Mouse (Mus musculus) adrenal gland, adult 2 months (tissue): ENCODE data around the gene Lhx5. TPM values are rescaled to one million over a fixed set of nuclear protein-coding genes. Genes with fewer than 3 reads are reported as not detected.

Experiments used
- DNase-seq: peaks from one replicate; pipeline ENCODE4 v3.0.0; 2021
- polyA plus RNA-seq: library from polyadenylated mRNA; depleted of rRNA; stranded (reverse); fragments of >200 nt; gene quantifications from 2 replicates; pipeline ENCODE4 v1.2.3, GENCODE M21; 2012; rRNA removed
- total RNA-seq, 2 experiments: library from RNA; stranded (reverse); gene quantifications; 2 replicates each; pipeline ENCODE4 v1.2.3; 2021

Lhx5 gene
- total and polyA plus RNA-seq, 3 experiments: not detected

DNA sequence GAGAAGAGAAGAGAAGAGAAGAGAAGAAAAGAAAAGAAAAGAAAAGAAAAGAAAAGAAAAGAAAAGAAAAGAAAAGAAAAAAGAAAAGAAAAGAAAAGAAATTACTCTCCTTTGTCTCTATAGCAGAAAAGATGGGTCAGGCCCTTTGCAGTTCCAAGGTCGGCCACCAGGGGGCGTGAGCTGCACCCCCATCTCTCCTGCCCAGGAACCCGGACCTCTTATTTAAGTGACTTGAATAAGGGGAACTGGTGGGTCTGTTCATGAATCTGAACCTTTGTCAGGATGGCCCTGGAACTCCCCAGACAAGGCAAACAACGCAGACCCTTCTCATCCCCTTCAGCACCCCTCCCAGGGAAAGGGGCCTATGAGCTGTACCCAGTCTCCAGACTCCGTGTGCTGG is 33.6 kb downstream of the Lhx5 start:
- DNase-seq: no peak

- DNase-seq: peak; percentile 88
Measured at GRCm38 (mm10) chr5:120465860-120466259, 34.4 kb downstream of the Lhx5 start.

GRCm38 (mm10) chr5:120467026-120467425 is 35.5 kb downstream of the Lhx5 start:
- peak; percentile 75 for DNase-seq

DNA sequence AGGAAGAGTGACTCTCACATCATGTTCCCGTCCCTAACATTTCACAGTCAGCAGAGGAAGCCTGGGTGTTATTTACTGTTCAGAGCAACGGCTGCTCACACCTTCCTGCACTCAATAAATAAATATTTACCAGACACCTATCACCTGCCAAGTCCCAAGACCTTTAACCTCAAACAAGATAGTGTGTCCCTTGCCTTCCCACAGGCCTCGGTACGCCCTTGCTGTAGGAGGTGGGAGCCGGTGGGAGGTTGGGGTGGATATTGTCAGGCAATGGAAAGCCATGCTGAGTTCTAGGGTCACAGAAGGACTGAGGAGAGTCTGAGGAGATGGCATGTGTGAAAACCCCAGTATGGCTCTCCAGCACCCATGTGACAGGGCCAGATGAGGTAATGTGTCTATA is 36.8 kb downstream of the Lhx5 start:
- DNase-seq: no peak

DNA sequence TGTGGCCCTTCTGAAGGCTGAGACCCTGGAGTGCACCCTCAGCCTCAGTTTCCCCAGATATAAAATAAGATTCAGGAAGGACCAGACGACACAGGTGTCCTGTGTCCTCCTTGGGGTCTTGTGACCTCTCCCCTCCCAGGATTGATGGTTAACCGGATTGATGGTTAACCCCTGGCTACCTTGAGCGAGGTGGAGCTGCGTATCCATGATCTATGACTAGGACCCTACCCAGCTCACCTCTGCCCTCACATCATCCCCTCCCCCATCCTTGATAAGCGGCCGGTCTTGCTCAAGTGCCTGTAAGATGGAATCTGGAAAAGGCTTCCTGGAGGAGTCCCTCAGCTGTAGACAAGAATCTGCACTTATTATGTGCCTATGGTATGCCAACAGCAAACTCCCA is 37.3 kb downstream of the Lhx5 start:
- no peak for DNase-seq

DNA sequence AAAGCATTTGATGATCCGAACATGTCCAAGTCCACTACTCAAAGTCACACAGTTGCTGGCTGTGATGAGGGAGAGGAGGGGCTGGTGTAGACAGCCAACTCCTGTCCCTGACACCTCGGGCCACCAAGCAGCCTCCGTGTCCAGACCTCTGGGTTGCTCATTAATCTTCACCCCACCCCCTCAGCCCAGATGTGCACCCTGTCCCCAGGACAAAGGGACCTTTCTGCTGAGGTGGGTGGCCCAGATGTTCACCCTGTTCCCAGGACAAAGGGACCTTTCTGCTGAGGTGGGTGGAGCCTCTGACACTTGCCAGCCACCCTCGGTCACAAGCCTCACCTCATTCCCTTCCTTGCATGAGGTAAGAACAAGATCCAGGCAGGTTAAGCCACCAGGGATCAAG is 40.0 kb downstream of the Lhx5 start:
- no peak for DNase-seq

GRCm38 (mm10) chr5:120472770-120473169 is 41.3 kb downstream of the Lhx5 start, which contains the start of gene Sdsl:
TSS of gene Sdsl (minus strand) at chr5:120472810.
- DNase-seq: peak; percentile 45

- DNase-seq: no peak
Measured at GRCm38 (mm10) chr5:120473361-120473760, 41.9 kb downstream of the Lhx5 start.

- no peak for DNase-seq
Measured at GRCm38 (mm10) chr5:120475861-120476260, 44.4 kb downstream of the Lhx5 start.

GRCm38 (mm10) chr5:120476296-120476695 is 44.8 kb downstream of the Lhx5 start, which contains the start of gene Sds:
TSS of gene Sds (plus strand) at chr5:120476526.
- no peak for DNase-seq

DNA sequence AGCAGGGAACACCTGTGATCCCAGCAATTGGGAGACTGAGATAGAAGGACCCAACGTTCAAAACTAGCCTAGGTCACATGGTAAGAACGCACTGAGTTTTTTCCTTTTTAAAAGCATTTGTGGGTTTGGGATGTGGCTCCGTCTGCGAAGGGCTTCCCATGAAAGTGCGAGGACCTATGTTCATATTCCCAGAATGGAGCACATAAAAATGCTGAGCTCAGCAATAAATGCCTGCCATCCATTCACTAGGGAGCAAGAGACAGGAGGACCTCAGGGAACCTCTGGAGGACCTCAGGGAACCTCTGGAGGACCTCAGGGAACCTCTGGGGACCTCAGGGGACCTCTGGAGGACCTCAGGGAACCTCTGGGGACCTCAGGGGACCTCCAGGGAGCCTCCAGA is 46.5 kb downstream of the Lhx5 start:
- DNase-seq: no peak

GRCm38 (mm10) chr5:120479538-120479937 is 48.0 kb downstream of the Lhx5 start:
- no peak for DNase-seq

- DNase-seq: no peak
Measured at GRCm38 (mm10) chr5:120481205-120481604, 49.7 kb downstream of the Lhx5 start.

DNA sequence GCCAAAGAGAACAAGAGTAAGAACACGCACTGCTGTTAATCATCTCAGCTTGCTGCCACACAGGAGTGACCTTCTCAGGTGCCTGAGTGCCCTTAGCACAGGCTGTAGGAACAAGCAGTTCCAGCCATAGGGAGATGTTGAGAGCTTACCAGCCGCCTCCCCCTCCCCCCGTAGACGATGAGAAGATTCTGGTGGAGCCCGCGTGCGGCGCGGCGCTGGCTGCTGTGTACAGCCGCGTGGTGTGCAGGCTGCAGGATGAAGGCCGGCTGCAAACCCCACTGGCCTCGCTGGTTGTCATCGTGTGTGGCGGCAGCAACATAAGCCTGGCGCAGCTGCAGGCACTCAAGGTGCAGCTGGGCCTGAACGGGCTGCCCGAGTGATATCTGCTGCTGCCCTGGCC is 51.9 kb downstream of the Lhx5 start:
- DNase-seq: no peak

GRCm38 (mm10) chr5:120487844-120488243 is 56.3 kb downstream of the Lhx5 start:
- DNase-seq: no peak

DNA sequence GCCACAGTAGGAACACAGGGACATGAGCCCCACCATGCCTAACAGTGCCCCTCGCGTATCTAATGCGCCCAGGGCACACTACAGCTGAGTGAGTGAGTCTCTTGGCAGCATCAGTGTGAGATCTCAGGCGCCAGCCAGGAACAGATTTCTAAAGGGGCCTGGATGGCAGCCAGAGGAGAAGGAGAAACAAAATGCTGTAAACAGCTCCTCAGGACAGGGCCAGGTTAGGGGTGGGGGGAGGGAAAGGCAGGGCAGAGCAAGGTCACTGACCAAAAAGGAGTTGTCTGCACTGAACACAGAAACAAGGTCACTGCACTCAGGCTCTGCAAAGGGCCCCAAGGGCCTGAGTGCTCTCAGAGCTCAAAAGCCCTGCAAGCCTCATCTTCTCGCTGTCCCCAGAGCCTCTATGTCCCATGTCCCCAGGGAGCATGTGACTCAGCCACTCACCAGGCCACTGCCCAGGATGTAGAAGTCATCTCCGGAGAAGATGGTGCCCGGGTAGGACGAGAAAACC is 59.2 kb downstream of the Lhx5 start:
- peak; percentile 71 for DNase-seq

Other genes starting within 250 kb of the Lhx5 start
- gene Sdsl, start 41.1 kb downstream of the Lhx5 start, total RNA-seq: 10 to 100 TPM; 46.3 to 71.9 TPM
- gene Sdsl, start 41.1 kb downstream of the Lhx5 start, polyA plus RNA-seq: 114 and 115 TPM in 2 replicates
- gene Sds, start 44.8 kb downstream of the Lhx5 start, total RNA-seq: under 1 TPM in 1 of 2 experiments, not detected in 1; 0.55 TPM
- 1.2 TPM in 1 of 2 replicates, not detected in the other for gene Sds, start 44.8 kb downstream of the Lhx5 start, polyA plus RNA-seq
- 10 to 100 TPM; 85.2 to 91.3 TPM for gene Plbd2, start 71.9 kb downstream of the Lhx5 start, total RNA-seq
- 70.2 and 92.9 TPM in 2 replicates for gene Plbd2, start 71.9 kb downstream of the Lhx5 start, polyA plus RNA-seq
- 10 to 100 TPM; 25.5 to 46.3 TPM for gene Slc8b1, start 79.5 kb downstream of the Lhx5 start, total RNA-seq
- 40.1 and 49.3 TPM in 2 replicates for gene Slc8b1, start 79.5 kb downstream of the Lhx5 start, polyA plus RNA-seq
- gene Tpcn1, start 157.0 kb downstream of the Lhx5 start, total RNA-seq: 10 to 100 TPM; 38.1 to 51.3 TPM
- gene Tpcn1, start 157.0 kb downstream of the Lhx5 start, polyA plus RNA-seq: 48.9 and 59.8 TPM in 2 replicates
- gene Iqcd, start 157.3 kb downstream of the Lhx5 start, total RNA-seq: under 1 TPM; 0.29 to 0.55 TPM
- gene Iqcd, start 157.3 kb downstream of the Lhx5 start, polyA plus RNA-seq: 0.29 and 0.49 TPM in 2 replicates
- 10 to 100 TPM; 11.6 to 22.7 TPM for gene Rita1, start 180.9 kb downstream of the Lhx5 start, total RNA-seq
- 32.5 and 33.5 TPM in 2 replicates for gene Rita1, start 180.9 kb downstream of the Lhx5 start, polyA plus RNA-seq
- gene Ddx54, start 181.0 kb downstream of the Lhx5 start, total RNA-seq: 10 to 100 TPM; 46.8 to 49.5 TPM
- gene Ddx54, start 181.0 kb downstream of the Lhx5 start, polyA plus RNA-seq: 42.7 and 49.6 TPM in 2 replicates
- 1 to 10 TPM in 1 of 2 experiments, not detected in 1; 1.6 TPM for gene Cfap73, start 202.5 kb downstream of the Lhx5 start, total RNA-seq
- gene Cfap73, start 202.5 kb downstream of the Lhx5 start, polyA plus RNA-seq: not detected in 2 replicates
- gene Rasal1, start 217.1 kb downstream of the Lhx5 start, total RNA-seq: 10 to 100 TPM in 1 of 2 experiments, 1 to 10 TPM in 1; 4.6 to 16.1 TPM
- gene Rasal1, start 217.1 kb downstream of the Lhx5 start, polyA plus RNA-seq: 19.0 and 19.2 TPM in 2 replicates